Mouse (Mus musculus) forebrain, postnatal 0 days (tissue): ENCODE measurements at regions not wholly inside any gene's neighbourhood (a gene's known extent, or its start where the extent isn't known, plus 50 kb on each side); places are given as distances from the start of the nearest gene placed in this dataset.

Source experiments
- ATAC-seq: fragments of 200-750 bp; cut with Nextera tagmentation; 2 replicates; pipeline ENCODE4 v1.8.0; 2017; ENCODE audit warnings: mild to moderate bottlenecking, moderate library complexity
- DNase-seq: peaks from one replicate; pipeline ENCODE4 v3.0.0-alpha.2; 2015
- H3K27ac ChIP-seq: fragments of 300-500 bp; sonication (generic); 2 replicates; pipeline ENCODE4 v1.5.1; 2014; ENCODE audit warnings: low read depth, mild to moderate bottlenecking, antibody characterized with exemption, low read length, moderate library complexity, mixed read lengths
- H3K27me3 ChIP-seq: fragments of 300-500 bp; sonication (generic); 2 replicates; pipeline ENCODE4 v1.6.1; 2014; ENCODE audit warnings: mild to moderate bottlenecking, low read length, mixed read lengths; ENCODE audit not compliant: insufficient read depth
- H3K36me3 ChIP-seq: fragments of 300-500 bp; sonication (generic); 2 replicates; pipeline ENCODE4 v1.6.1; 2014; ENCODE audit warnings: mild to moderate bottlenecking, moderate library complexity; ENCODE audit not compliant: insufficient read depth
- H3K4me1 ChIP-seq: fragments of 300-500 bp; sonication (generic); 2 replicates; pipeline ENCODE4 v1.6.1; 2014; ENCODE audit warnings: antibody characterized with exemption; ENCODE audit not compliant: insufficient read depth
- H3K4me2 ChIP-seq: fragments of 300-500 bp; sonication (generic); 2 replicates; pipeline ENCODE4 v1.6.1; 2014; ENCODE audit warnings: low read depth, mild to moderate bottlenecking, moderate library complexity
- H3K4me3 ChIP-seq: fragments of 300-500 bp; sonication (generic); 2 replicates; pipeline ENCODE4 v1.5.1; 2014; ENCODE audit warnings: low read depth, low read length, mixed read lengths
- H3K9ac ChIP-seq: fragments of 300-500 bp; sonication (generic); 2 replicates; pipeline ENCODE4 v1.6.1; 2014; ENCODE audit warnings: mild to moderate bottlenecking
- H3K9me3 ChIP-seq: fragments of 300-500 bp; sonication (generic); 2 replicates; pipeline ENCODE4 v1.6.1; 2016; ENCODE audit warnings: low read length
- CTCF ChIP-seq: sonication (generic); IDR thresholded peaks from 2 replicates; pipeline ENCODE4 v1.5.1; 2016; ENCODE audit warnings: antibody characterized with exemption, control low read depth, low read depth
- WGBS: fragments of 180-500 bp; shearing (Covaris S2); extraction: QIAGEN DNeasy Blood & Tissue Kit; methylation state at CpG from one replicate; pipeline ENCODE4 v1.1.7; 2014; 5-methylcytosine and 5-hydroxymethylcytosine counted together

GRCm38 (mm10) chr2:160083674-160084073, 250.3 kb downstream of the Gm826 start:
- DNase-seq = no peak
- H3K9me3 ChIP-seq = no peaks in the 10 kb centered on the region
- no peak overlapping the region for H3K4me2 ChIP-seq
- TF ChIP-seq CTCF = no peak
- H3K27me3 ChIP-seq = no peaks in the 10 kb centered on the region
- no peaks in the 10 kb centered on the region for H3K36me3 ChIP-seq
- no peak overlapping the region for H3K4me3 ChIP-seq
- no peak for ATAC-seq
- no peak overlapping the region for H3K27ac ChIP-seq
- no peak overlapping the region for H3K9ac ChIP-seq
- WGBS = 94% methylated on average over 4 of the region's 4 CpGs
- no peaks in the 10 kb centered on the region for H3K4me1 ChIP-seq

DNA sequence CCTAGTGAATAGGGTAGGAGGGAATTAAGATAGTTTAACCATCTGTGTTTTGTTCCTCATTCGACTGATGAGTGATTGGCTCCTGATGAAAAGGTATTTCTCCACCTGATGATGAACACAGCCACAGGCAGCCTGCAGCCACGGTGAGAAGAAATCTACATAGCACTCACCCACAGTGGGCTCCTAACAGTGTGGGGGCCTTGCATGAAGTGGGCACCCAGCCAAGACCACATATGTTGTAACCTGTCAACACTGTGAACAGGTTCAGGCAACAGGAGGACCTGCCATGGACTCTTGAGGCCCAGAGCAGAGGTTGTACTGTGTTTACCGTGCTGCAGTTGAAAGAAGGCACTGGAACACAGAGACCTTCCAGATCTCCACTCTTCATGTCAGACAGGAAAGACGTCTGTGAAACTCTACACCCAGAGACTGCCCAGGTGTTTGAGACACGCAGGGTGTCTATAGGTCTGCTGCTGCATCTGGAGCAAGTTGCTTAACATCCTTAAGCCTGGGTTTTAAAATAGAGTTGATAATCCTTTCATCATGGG, 251.8 kb downstream of the Gm826 start:
- H3K27ac ChIP-seq = no peak overlapping the region
- H3K27me3 ChIP-seq = no peaks in the 10 kb centered on the region
- DNase-seq = no peak
- H3K4me2 ChIP-seq = no peak overlapping the region
- no peaks in the 10 kb centered on the region for H3K9me3 ChIP-seq
- no peak overlapping the region for H3K9ac ChIP-seq
- H3K36me3 ChIP-seq = no peaks in the 10 kb centered on the region
- no peaks in the 10 kb centered on the region for H3K4me1 ChIP-seq
- 73% methylated on average over 5 of the region's 5 CpGs for WGBS
- TF ChIP-seq CTCF = no peak
- no peak overlapping the region for H3K4me3 ChIP-seq
- no peak for ATAC-seq

GRCm38 (mm10) chr2:160075694-160076093, 258.3 kb downstream of the Gm826 start:
- 60% methylated on average over 3 of the region's 3 CpGs for WGBS
- Histone ChIP-seq H3K27ac (no peak overlapping the region), H3K4me1 (no peaks in the 10 kb centered on the region), H3K9ac (no peak overlapping the region), H3K27me3 (no peaks in the 10 kb centered on the region), H3K36me3 (no peaks in the 10 kb centered on the region), H3K4me2 (no peak overlapping the region), H3K4me3 (no peak overlapping the region), H3K9me3 (no peaks in the 10 kb centered on the region)
- TF ChIP-seq CTCF = no peak
- DNase-seq (no peak), ATAC-seq (no peak)

- no peaks in the 10 kb centered on the region for H3K9me3 ChIP-seq
Observed at GRCm38 (mm10) chr2:160070441-160070840, 263.5 kb downstream of the Gm826 start.

DNA sequence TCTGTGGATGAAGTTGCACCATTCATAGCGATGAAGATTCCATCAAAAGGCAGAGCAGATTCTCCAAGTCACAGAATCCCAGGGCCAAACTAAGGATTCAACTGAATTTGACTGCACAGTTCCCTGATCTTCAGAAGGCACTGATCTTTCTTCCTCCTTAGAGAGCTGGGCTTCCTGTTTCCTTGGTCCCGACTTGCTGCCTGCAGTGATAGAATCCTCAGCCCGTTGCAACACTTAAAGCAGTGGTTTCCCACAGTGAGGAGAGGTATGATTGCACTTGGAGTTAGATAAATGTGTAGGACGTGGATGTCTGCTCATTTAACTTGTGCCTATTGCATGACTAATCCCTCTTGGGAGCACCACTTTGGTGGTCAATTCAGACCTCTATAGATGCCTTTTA, 265.2 kb downstream of the Gm826 start:
- Histone ChIP-seq H3K4me2 (no peak overlapping the region), H3K4me1 (0 out of 2 replicates have a peak, but pooled peaks cover 8% of the 10 kb centered on the region), H3K9me3 (no peaks in the 10 kb centered on the region), H3K27me3 (no peaks in the 10 kb centered on the region), H3K27ac (no peak overlapping the region), H3K4me3 (no peak overlapping the region), H3K9ac (no peak overlapping the region), H3K36me3 (no peaks in the 10 kb centered on the region)
- TF ChIP-seq CTCF = no peak
- no peak for DNase-seq
- 81% methylated on average over 4 of the region's 4 CpGs for WGBS
- ATAC-seq = no peak

More at GRCm38 (mm10) chr2:160070441-160070840, 263.5 kb downstream of the Gm826 start:
- DNase-seq (no peak), ATAC-seq (no peak)
- no peak for TF ChIP-seq CTCF
- no peaks in the 10 kb centered on the region for H3K36me3 ChIP-seq
- no peaks in the 10 kb centered on the region for H3K27me3 ChIP-seq
- no peak overlapping the region for H3K27ac ChIP-seq
- 89% methylated on average over 2 of the region's 2 CpGs for WGBS
- no peak overlapping the region for H3K4me3 ChIP-seq
- H3K4me1 ChIP-seq = 0 out of 2 replicates have a peak, but pooled peaks cover 8% of the 10 kb centered on the region
- no peak overlapping the region for H3K9ac ChIP-seq
- H3K4me2 ChIP-seq = no peak overlapping the region

DNA sequence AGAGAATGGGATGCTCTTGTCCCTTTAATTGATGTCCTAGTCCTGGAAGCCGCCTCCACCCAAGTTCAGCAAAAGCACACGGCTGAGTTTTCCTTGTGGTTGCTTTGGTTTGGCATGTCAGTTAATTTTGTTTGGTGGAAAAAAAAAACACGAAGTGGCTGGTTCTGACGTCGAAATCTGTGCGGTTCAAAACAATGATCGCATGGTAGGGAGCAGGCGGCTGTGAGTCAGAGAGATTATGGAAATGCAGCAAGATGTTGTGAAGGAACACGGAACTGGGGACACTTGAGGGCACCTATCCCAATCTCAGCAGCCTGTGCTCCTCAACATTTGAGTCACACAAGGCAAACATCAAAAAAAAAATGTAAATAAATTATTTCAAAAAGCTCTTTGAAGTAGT, 266.1 kb downstream of the Gm826 start:
- Histone ChIP-seq H3K36me3 (no peaks in the 10 kb centered on the region), H3K4me1 (0 out of 2 replicates have a peak, but pooled peaks cover 8% of the 10 kb centered on the region), H3K27ac (no peak overlapping the region), H3K4me3 (no peak overlapping the region), H3K4me2 (no peak overlapping the region), H3K9ac (no peak overlapping the region), H3K9me3 (no peaks in the 10 kb centered on the region), H3K27me3 (no peaks in the 10 kb centered on the region)
- ATAC-seq (no peak), DNase-seq (no peak)
- TF ChIP-seq CTCF = no peak
- WGBS = 66% methylated on average over 9 of the region's 9 CpGs

DNA sequence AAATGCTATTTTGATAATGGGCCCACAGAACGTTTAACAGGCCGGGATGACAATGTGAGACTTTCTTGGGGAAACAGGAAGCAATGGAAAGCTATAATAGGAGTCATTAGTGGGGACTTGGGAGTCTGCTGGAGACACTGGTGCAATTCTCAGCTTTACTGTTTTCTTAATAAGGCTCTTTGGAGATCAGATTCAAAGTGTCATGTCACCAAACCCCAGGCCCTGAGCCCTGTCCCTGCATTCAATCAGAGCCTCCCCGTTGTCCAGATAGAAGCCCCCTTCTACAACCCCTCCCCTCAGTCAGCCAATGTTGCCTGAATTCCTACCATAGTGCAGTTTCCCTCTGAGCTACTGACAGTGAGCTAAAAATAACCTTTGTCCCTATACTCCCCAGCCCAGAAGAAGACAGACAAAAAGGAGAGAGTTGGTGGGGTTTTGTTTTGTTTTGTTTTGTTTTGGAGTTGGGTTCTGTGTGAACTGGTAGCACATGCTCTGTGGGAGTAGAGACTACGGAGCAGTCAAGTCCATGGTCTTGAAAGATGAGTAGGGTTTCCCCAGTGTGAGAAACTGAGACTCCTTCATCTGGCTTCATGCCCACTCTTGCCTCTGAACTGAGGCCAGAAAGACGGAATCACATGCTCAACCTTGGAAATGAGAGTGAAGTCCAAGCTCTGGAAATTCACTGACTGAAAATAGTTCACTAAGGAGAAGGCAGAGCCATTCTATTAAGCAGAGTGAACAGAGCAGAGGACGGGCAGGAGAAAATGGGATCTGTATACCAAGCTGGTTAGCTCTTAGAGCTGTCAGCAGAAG, 267.3 kb downstream of the Gm826 start:
- Histone ChIP-seq H3K27ac (no peak overlapping the region), H3K4me1 (0 out of 2 replicates have a peak, but pooled peaks cover 8% of the 10 kb centered on the region), H3K36me3 (no peaks in the 10 kb centered on the region)

More for the DNA sequence above, 267.3 kb downstream of the Gm826 start:
- no peak for ATAC-seq
- WGBS = 14% methylated on average over 6 of the region's 6 CpGs
- no peak for TF ChIP-seq CTCF
- H3K9ac ChIP-seq = no peak overlapping the region
- no peak overlapping the region for H3K4me3 ChIP-seq
- no peaks in the 10 kb centered on the region for H3K27me3 ChIP-seq
- peak; percentile 36 for DNase-seq
- no peak overlapping the region for H3K4me2 ChIP-seq
- H3K9me3 ChIP-seq = no peaks in the 10 kb centered on the region
